Mouse (Mus musculus): ENCODE measurements around the gene Ppp1r12b.

DNA sequence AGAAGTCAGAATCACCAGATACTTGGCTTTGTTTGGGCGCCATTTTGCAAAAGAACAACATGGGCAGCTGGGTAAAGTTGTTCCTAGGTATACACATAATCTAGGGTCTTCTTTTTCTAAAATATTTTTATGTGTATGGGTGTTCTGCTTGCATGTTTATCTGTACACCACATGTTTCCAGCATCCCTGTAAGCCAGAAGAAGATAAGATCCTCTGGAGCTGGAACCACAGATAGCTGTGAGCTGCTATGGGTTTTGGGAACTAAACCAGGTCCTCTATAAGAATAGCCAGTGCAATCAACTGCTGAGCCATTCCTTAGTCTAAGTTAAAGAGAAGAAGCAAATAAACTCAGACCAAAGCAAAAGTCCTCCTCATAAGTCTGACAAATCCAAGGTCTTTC is 138.6 kb downstream of the Ppp1r12b start:
- no peak for TF ChIP-seq POLR2A (IDR thresholded peaks at IDR 0.05; ENCODE audit: borderline replicate concordance, insufficient read depth, low read length)
- no peak for TF ChIP-seq CTCF (IDR thresholded peaks at IDR 0.05; ENCODE audit: borderline replicate concordance, insufficient read depth, low read depth, low read length)
